ENCODE assay signal across 10 mouse cellular contexts in the genomic region with DNA sequence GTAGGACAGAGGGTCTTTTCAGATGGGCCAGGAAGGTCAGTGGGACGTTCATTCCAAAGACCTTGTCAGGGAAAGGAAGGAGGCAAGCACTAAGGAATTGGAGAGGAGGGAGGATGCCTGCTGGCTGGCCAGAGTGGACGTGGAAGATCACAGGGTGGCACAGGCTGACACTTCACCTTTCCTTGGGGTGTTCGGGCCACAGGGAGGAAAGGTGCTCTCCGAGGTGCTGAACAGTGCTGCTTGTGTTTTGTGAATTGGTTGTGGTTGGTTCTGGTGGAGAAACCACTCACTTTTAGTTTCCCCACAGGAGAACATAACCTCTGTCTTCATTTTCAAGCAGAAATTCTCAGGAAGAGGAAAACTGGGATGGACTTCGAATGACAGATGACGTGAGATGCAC. TPM values are rescaled to one million over a fixed set of nuclear protein-coding genes. Genes with fewer than 3 reads are reported as not detected.
DNase-seq lines count a peak whose midpoint lies in the region; ATAC-seq and TF ChIP-seq lines count a peak whose summit lies in the region.
"Had no signal": no experiment of that assay in that cellular context is flagged by ENCODE, and none has a peak within 500 bp of the region (broad histone marks: within the 10 kb centered on the region; RNA-seq: fewer than 3 reads in every experiment).

No protein-coding gene starts in this region.

- no peak overlapping the region for H3K9ac ChIP-seq in lung, embryonic 14.5 days
- no peak overlapping the region for H3K9ac ChIP-seq in forebrain, embryonic 16.5 days (replicated peaks; ENCODE audit: low read depth, low read length)
- H3K9ac ChIP-seq: limb, embryonic 15.5 days had no signal

- no peak overlapping the region for H3ac ChIP-seq in myocyte (ENCODE audit: control insufficient read depth, insufficient read length)

- no peak for TF ChIP-seq POLR2A in myocyte (IDR thresholded peaks at IDR 0.05; ENCODE audit: insufficient read length, low read depth)

- H3K79me2 ChIP-seq in myocyte (ENCODE audit: control insufficient read depth, insufficient read depth): no peaks in the 10 kb centered on the region

- DNase-seq in lung, embryonic 14.5 days: peak; percentile 79
- no peak for DNase-seq in lung, postnatal 25 days (ENCODE audit: low spot score)
- DNase-seq in G1E (ENCODE audit: low spot score): peak; percentile 55
- peak; percentile 20 for DNase-seq in c-Kit-positive CD71-positive TER-119-positive erythroid progenitor cells, embryonic 14.5 days (ENCODE audit: low spot score)
- DNase-seq in layer of hippocampus, postnatal 36 days: no peak
- DNase-seq: right cerebral cortex, postnatal 14 days had no signal

- H3K27me3 ChIP-seq in lung, embryonic 14.5 days (ENCODE audit: insufficient read depth, low read length): no peaks in the 10 kb centered on the region
- peaks cover 4% of the 10 kb centered on the region; the same call in 1 of the 2 replicates for H3K27me3 ChIP-seq in G1E (ENCODE audit: insufficient read depth, low read length)
- H3K27me3 ChIP-seq in myocyte (ENCODE audit: control insufficient read depth, insufficient read depth, insufficient read length): peaks cover 7% of the 10 kb centered on the region
- H3K27me3 ChIP-seq in forebrain, embryonic 16.5 days (replicated peaks; ENCODE audit: control insufficient read depth, insufficient read depth, low read length): no peaks in the 10 kb centered on the region

- H3K27ac ChIP-seq in lung, embryonic 14.5 days (ENCODE audit: low read depth): no peak overlapping the region
- no peak overlapping the region for H3K27ac ChIP-seq in forebrain, embryonic 16.5 days (ENCODE audit: low read length)
- H3K27ac ChIP-seq: limb, embryonic 15.5 days had no signal

- no peaks in the 10 kb centered on the region for H3K9me3 ChIP-seq in lung, embryonic 14.5 days (ENCODE audit: low read depth, low read length)
- H3K9me3 ChIP-seq in G1E (replicated peaks): no peaks in the 10 kb centered on the region
- H3K9me3 ChIP-seq in forebrain, embryonic 16.5 days (ENCODE audit: control insufficient read depth, low read length): no peaks in the 10 kb centered on the region
- H3K9me3 ChIP-seq: limb, embryonic 15.5 days had no signal

- 19% methylated on average over 6 of the region's 6 CpGs for WGBS in lung, embryonic 14.5 days
- 30% methylated on average over 6 of the region's 6 CpGs for WGBS in forebrain, embryonic 16.5 days

- H3K4me1 ChIP-seq in lung, embryonic 14.5 days (ENCODE audit: insufficient read depth): peaks cover 4% of the 10 kb centered on the region; the same call in 1 of the 2 replicates
- no peaks in the 10 kb centered on the region for H3K4me1 ChIP-seq in G1E (ENCODE audit: insufficient read depth, low read depth, low read length)
- H3K4me1 ChIP-seq in forebrain, embryonic 16.5 days (replicated peaks; ENCODE audit: control insufficient read depth, insufficient read depth, low read length): peaks cover 14% of the 10 kb centered on the region
- H3K4me1 ChIP-seq: limb, embryonic 15.5 days had no signal

- no peak for TF ChIP-seq CTCF in lung, embryonic 14.5 days (IDR thresholded peaks at IDR 0.05; ENCODE audit: low read depth)
- TF ChIP-seq CTCF in G1E (IDR thresholded peaks at IDR 0.05; ENCODE audit: low read depth, low read length): no peak

- no peak overlapping the region for H3K4me2 ChIP-seq in lung, embryonic 14.5 days
- H3K4me2 ChIP-seq in myocyte (ENCODE audit: low read depth): no peak overlapping the region
- no peak overlapping the region for H3K4me2 ChIP-seq in forebrain, embryonic 16.5 days (ENCODE audit: low read length)
- H3K4me2 ChIP-seq: limb, embryonic 15.5 days had no signal

- no peak overlapping the region for H3K4me3 ChIP-seq in lung, embryonic 14.5 days (ENCODE audit: low read depth, low read length)
- no peak overlapping the region for H3K4me3 ChIP-seq in G1E (ENCODE audit: low read depth, low read length)
- no peak overlapping the region for H3K4me3 ChIP-seq in myocyte
- no peak overlapping the region for H3K4me3 ChIP-seq in forebrain, embryonic 16.5 days (replicated peaks; ENCODE audit: low read length)
- H3K4me3 ChIP-seq: limb, embryonic 15.5 days had no signal

- ATAC-seq in lung, embryonic 14.5 days (ENCODE audit: insufficient read depth): no peak
- ATAC-seq in G1E (ENCODE audit: extremely low read depth, insufficient number of reproducible peaks, low FRiP score, poor library complexity, severe bottlenecking): no peak
- ATAC-seq in forebrain, embryonic 16.5 days: no peak
- ATAC-seq: inflammation-experienced regulatory T-cells, adult 6 months had no signal

- no peaks in the 10 kb centered on the region for H3K36me3 ChIP-seq in lung, embryonic 14.5 days (ENCODE audit: insufficient read depth)
- no peaks in the 10 kb centered on the region for H3K36me3 ChIP-seq in G1E (replicated peaks)
- H3K36me3 ChIP-seq in myocyte (ENCODE audit: control insufficient read depth, insufficient read depth): no peaks in the 10 kb centered on the region
- no peaks in the 10 kb centered on the region for H3K36me3 ChIP-seq in forebrain, embryonic 16.5 days (ENCODE audit: control insufficient read depth, insufficient read depth)
- H3K36me3 ChIP-seq: limb, embryonic 15.5 days had no signal

TF ChIP-seq in myocyte, 11 proteins besides CTCF, POLR2A, EP300 and RAD21:
- no peak for TF ChIP-seq MYOG (IDR thresholded peaks at IDR 0.05; ENCODE audit: control insufficient read depth in 1 of 3, insufficient read depth in 1 of 3, insufficient read length in 2 of 3, low read depth in 2 of 3)
- no peak for TF ChIP-seq SRF (IDR thresholded peaks at IDR 0.05; ENCODE audit: control insufficient read depth, insufficient read length, low read depth)
- no peak for TF ChIP-seq TCF12 (IDR thresholded peaks at IDR 0.05; ENCODE audit: insufficient read depth, poor library complexity, severe bottlenecking)
- TF ChIP-seq MYOD1 (IDR thresholded peaks at IDR 0.05; ENCODE audit: control insufficient read depth in 1 of 3, insufficient read length in 2 of 3, low read depth in 2 of 3): no peak
- peak; percentile 95 for TF ChIP-seq REST (IDR thresholded peaks at IDR 0.05; ENCODE audit: insufficient read depth, insufficient read length)
- no peak for TF ChIP-seq POLR2AphosphoS2 (IDR thresholded peaks at IDR 0.05; ENCODE audit: insufficient read length, low read depth)

RNA-seq across cellular contexts. Expression of gene 1110017D15Rik, which starts 15.3 kb away (rescaled TPM):
- polyA plus RNA-seq in lung, embryonic 14.5 days (2014; fragmentation: Nextera tagmentation; extraction: Ambion mirVana): 0.46 and 0.92 TPM in 2 replicates
- total RNA-seq in G1E (2014; fragmentation: Nextera tagmentation): 7.3 and 10.5 TPM in 2 replicates
- total RNA-seq in G1E (2017): 0.22 and 1.7 TPM in 2 replicates
- 0.08 TPM in 1 of 2 replicates, not detected in the other for polyA plus RNA-seq in G1E (2012)
- polyA plus RNA-seq in myocyte (2012; fragmentation: generic; extraction: Trizol): 0.06 TPM
- 1 to 10 TPM; 3.1 to 6.5 TPM for total RNA-seq in layer of hippocampus, postnatal 36 days (2021)
- polyA plus RNA-seq in forebrain, embryonic 16.5 days (2015; fragmentation: Nextera tagmentation; extraction: Ambion mirVana): 8.8 and 11.1 TPM in 2 replicates
- polyA plus RNA-seq: inflammation-experienced regulatory T-cells, adult 6 months had no signal

RNA-seq across cellular contexts. Expression of gene AI464131, which starts 29.5 kb away (rescaled TPM):
- polyA plus RNA-seq in lung, embryonic 14.5 days (2014; fragmentation: Nextera tagmentation; extraction: Ambion mirVana): 3.3 and 3.6 TPM in 2 replicates
- total RNA-seq in G1E (2014; fragmentation: Nextera tagmentation) (4.3 and 4.4 TPM in 2 replicates), G1E (2017) (7.0 and 7.3 TPM in 2 replicates)
- polyA plus RNA-seq in G1E (2012) (2.2 and 3.1 TPM in 2 replicates), myocyte (2012; fragmentation: generic; extraction: Trizol) (33.9 TPM)
- 10 to 100 TPM; 29.9 to 32.4 TPM for total RNA-seq in layer of hippocampus, postnatal 36 days (2021)
- 2.8 and 3.4 TPM in 2 replicates for polyA plus RNA-seq in forebrain, embryonic 16.5 days (2015; fragmentation: Nextera tagmentation; extraction: Ambion mirVana)
- polyA plus RNA-seq: inflammation-experienced regulatory T-cells, adult 6 months had no signal

RNA-seq across cellular contexts. Expression of gene Fam219a, which starts 36.9 kb away (rescaled TPM):
- 2.0 and 3.3 TPM in 2 replicates for polyA plus RNA-seq in lung, embryonic 14.5 days (2014; fragmentation: Nextera tagmentation; extraction: Ambion mirVana)
- total RNA-seq in G1E (2014; fragmentation: Nextera tagmentation) (2.5 and 2.9 TPM in 2 replicates), G1E (2017) (0.44 and 0.87 TPM in 2 replicates)
- polyA plus RNA-seq in G1E (2012) (2.5 and 2.6 TPM in 2 replicates), myocyte (2012; fragmentation: generic; extraction: Trizol) (2.7 TPM)
- 100 to 1,000 TPM; 151 to 152 TPM for total RNA-seq in layer of hippocampus, postnatal 36 days (2021)
- 13.7 and 14.2 TPM in 2 replicates for polyA plus RNA-seq in forebrain, embryonic 16.5 days (2015; fragmentation: Nextera tagmentation; extraction: Ambion mirVana)

RNA-seq across cellular contexts. Expression of gene Dnaic1, which starts 37.2 kb away (rescaled TPM):
- 2.7 and 3.1 TPM in 2 replicates for polyA plus RNA-seq in lung, embryonic 14.5 days (2014; fragmentation: Nextera tagmentation; extraction: Ambion mirVana)
- total RNA-seq in G1E (2014; fragmentation: Nextera tagmentation): not detected in 2 replicates
- total RNA-seq in G1E (2017): 0.23 TPM in 1 of 2 replicates, not detected in the other
- polyA plus RNA-seq in G1E (2012): not detected in 2 replicates
- polyA plus RNA-seq in myocyte (2012; fragmentation: generic; extraction: Trizol): 0.08 TPM
- 10 to 100 TPM in 1 of 2 experiments, 1 to 10 TPM in 1; 8.2 to 10.1 TPM for total RNA-seq in layer of hippocampus, postnatal 36 days (2021)
- polyA plus RNA-seq in forebrain, embryonic 16.5 days (2015; fragmentation: Nextera tagmentation; extraction: Ambion mirVana): 1.2 and 1.7 TPM in 2 replicates
- polyA plus RNA-seq: inflammation-experienced regulatory T-cells, adult 6 months had no signal

Comparison
In these comparisons a context has a peak if more than half of its experiments do, and no peak if none do; other contexts are left out.
1. DNase-seq: peak in lung, embryonic 14.5 days (single experiment), G1E (single experiment) and c-Kit-positive CD71-positive TER-119-positive erythroid progenitor cells, embryonic 14.5 days (single experiment); none in lung, postnatal 25 days (single experiment) and layer of hippocampus, postnatal 36 days (0 of 2).